Mouse (Mus musculus) retina, postnatal 7 days (tissue): ENCODE measurements at regions not wholly inside any gene's neighbourhood (a gene's known extent, or its start where the extent isn't known, plus 50 kb on each side); places are given as distances from the start of the nearest gene placed in this dataset.

Source experiments
- DNase-seq: peaks from one replicate; pipeline ENCODE4 v3.0.0-alpha.2; 2012; ENCODE audit warnings: low read depth, low spot score

- DNase-seq = peak; percentile 25
Measured at GRCm38 (mm10) chr13:6059515-6060228, 198.4 kb downstream of the Klf6 start.

- DNase-seq = no peak
Measured at GRCm38 (mm10) chr13:6060229-6060845, 199.1 kb downstream of the Klf6 start.

GRCm38 (mm10) chr13:6062305-6062704 lies 201.0 kb downstream of the Klf6 start:
- no peak for DNase-seq

- DNase-seq = no peak
Measured at GRCm38 (mm10) chr13:6062729-6063386, 201.6 kb downstream of the Klf6 start.

GRCm38 (mm10) chr13:6076978-6077825 lies 215.9 kb downstream of the Klf6 start:
- DNase-seq = no peak

GRCm38 (mm10) chr13:6085891-6086290 lies 224.6 kb downstream of the Klf6 start:
- DNase-seq = no peak

- DNase-seq = no peak
Measured at GRCm38 (mm10) chr13:6109018-6109657, 247.9 kb downstream of the Klf6 start.

GRCm38 (mm10) chr13:6119703-6120102 lies 258.4 kb downstream of the Klf6 start:
- no peak for DNase-seq

GRCm38 (mm10) chr13:6127311-6127710 lies 266.0 kb downstream of the Klf6 start:
- DNase-seq = no peak

GRCm38 (mm10) chr13:6128903-6129302 lies 267.6 kb downstream of the Klf6 start:
- DNase-seq = no peak

- no peak for DNase-seq
Measured at GRCm38 (mm10) chr13:6131363-6131762, 270.1 kb downstream of the Klf6 start.

GRCm38 (mm10) chr13:6137170-6137569 lies 275.9 kb downstream of the Klf6 start:
- DNase-seq = no peak

GRCm38 (mm10) chr13:6142771-6143170 lies 281.5 kb downstream of the Klf6 start:
- DNase-seq = no peak

- no peak for DNase-seq
Measured at GRCm38 (mm10) chr13:6153657-6154056, 292.4 kb downstream of the Klf6 start.

- no peak for DNase-seq
Measured at GRCm38 (mm10) chr13:6156191-6156590, 294.9 kb downstream of the Klf6 start.

- DNase-seq = no peak
Measured at GRCm38 (mm10) chr13:6157029-6157428, 295.7 kb downstream of the Klf6 start.

- no peak for DNase-seq
Measured at GRCm38 (mm10) chr13:6157946-6158345, 296.7 kb downstream of the Klf6 start.

- no peak for DNase-seq
Measured at GRCm38 (mm10) chr13:6159412-6159811, 298.1 kb downstream of the Klf6 start.

- no peak for DNase-seq
Measured at GRCm38 (mm10) chr13:6165916-6166315, 304.6 kb downstream of the Klf6 start.

- no peak for DNase-seq
Measured at GRCm38 (mm10) chr13:6167055-6167761, 305.9 kb downstream of the Klf6 start.

GRCm38 (mm10) chr13:6173095-6173494 lies 311.8 kb downstream of the Klf6 start:
- DNase-seq = no peak
